Mouse (Mus musculus): Measurements from ENCODE around the gene Zfp27. TPM values are rescaled to one million over a fixed set of nuclear protein-coding genes. Genes with fewer than 3 reads are reported as not detected.
"Not testable (repeated sequence)": the region's sequence is repeated elsewhere in the genome, so short reads cannot be mapped to it uniquely, and the experiment has no call there.

Gene Zfp27
- polyA plus RNA-seq, 1 experiment: 3.7 TPM

- TF ChIP-seq CTCF (IDR thresholded peaks at IDR 0.05; ENCODE audit: low read depth, low read length) (no peak), POLR2A (IDR thresholded peaks at IDR 0.05; ENCODE audit: insufficient read depth, low read length) (peak; percentile 13), EP300 (IDR thresholded peaks at IDR 0.05; ENCODE audit: insufficient read depth, low read depth, low read length) (no peak)
- peak overlapping the region; percentile 53 for H3K27ac ChIP-seq (ENCODE audit: insufficient read depth, low read length)
- H3K36me3 ChIP-seq (ENCODE audit: control insufficient read depth, insufficient read depth, low read length, poor library complexity, severe bottlenecking): peaks cover 8% of the 10 kb centered on the region
- peak overlapping the region; percentile 13; the same call in 1 of the 2 replicates for H3K9ac ChIP-seq (ENCODE audit: low read depth, poor library complexity, severe bottlenecking)
- no peaks in the 10 kb centered on the region for H3K27me3 ChIP-seq (ENCODE audit: control insufficient read depth, insufficient read depth, low read length, poor library complexity, severe bottlenecking)
- H3K9me3 ChIP-seq (replicated peaks; ENCODE audit: control insufficient read depth, insufficient read depth, low read length, poor library complexity, severe bottlenecking): peaks cover 35% of the 10 kb centered on the region
- H3K4me1 ChIP-seq (ENCODE audit: control insufficient read depth, insufficient read depth, low read length): no peaks in the 10 kb centered on the region
- peak overlapping the region; percentile 49 for H3K4me3 ChIP-seq (ENCODE audit: low read depth, low read length)
These were observed 26.3 kb downstream of the Zfp27 start for GRCm38 (mm10) chr7:29880056-29880455.

DNA sequence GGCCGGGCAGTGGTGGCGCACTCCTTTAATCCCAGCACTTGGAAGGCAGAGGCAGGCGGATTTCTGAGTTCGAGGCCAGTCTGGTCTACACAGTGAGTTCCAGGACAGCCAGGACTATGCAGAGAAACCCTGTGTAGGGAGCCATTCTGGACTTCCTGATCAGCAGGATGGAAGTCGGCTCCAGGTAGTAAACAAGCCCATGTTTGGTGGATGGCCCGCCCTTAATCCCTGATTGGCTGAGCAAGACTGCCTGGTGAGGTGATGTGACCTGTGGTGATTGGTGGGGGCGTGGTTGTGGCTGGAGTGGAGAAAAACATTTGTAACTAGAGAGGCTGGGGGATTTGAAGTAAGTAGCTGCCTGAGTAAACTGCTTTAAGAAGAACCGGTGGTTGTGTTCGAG is 28.8 kb downstream of the Zfp27 start:
- Histone ChIP-seq H3K27ac (ENCODE audit: insufficient read depth, low read length) (peak overlapping the region; percentile 76), H3K36me3 (ENCODE audit: control insufficient read depth, insufficient read depth, low read length, poor library complexity, severe bottlenecking) (peaks cover 16% of the 10 kb centered on the region), H3K9me3 (replicated peaks; ENCODE audit: control insufficient read depth, insufficient read depth, low read length, poor library complexity, severe bottlenecking) (peaks cover 22% of the 10 kb centered on the region)
- H3K4me3 ChIP-seq (ENCODE audit: low read depth, low read length); H3K4me1 ChIP-seq (ENCODE audit: control insufficient read depth, insufficient read depth, low read length); H3K9ac ChIP-seq (ENCODE audit: low read depth, poor library complexity, severe bottlenecking); H3K27me3 ChIP-seq (ENCODE audit: control insufficient read depth, insufficient read depth, low read length, poor library complexity, severe bottlenecking): not testable (repeated sequence)

- Histone ChIP-seq H3K9ac (ENCODE audit: low read depth, poor library complexity, severe bottlenecking) (no peak overlapping the region), H3K27me3 (ENCODE audit: control insufficient read depth, insufficient read depth, low read length, poor library complexity, severe bottlenecking) (no peaks in the 10 kb centered on the region), H3K27ac (ENCODE audit: insufficient read depth, low read length) (no peak overlapping the region), H3K9me3 (replicated peaks; ENCODE audit: control insufficient read depth, insufficient read depth, low read length, poor library complexity, severe bottlenecking) (peaks cover 23% of the 10 kb centered on the region), H3K36me3 (ENCODE audit: control insufficient read depth, insufficient read depth, low read length, poor library complexity, severe bottlenecking) (peaks cover 16% of the 10 kb centered on the region), H3K4me1 (ENCODE audit: control insufficient read depth, insufficient read depth, low read length) (no peaks in the 10 kb centered on the region), H3K4me3 (ENCODE audit: low read depth, low read length) (no peak overlapping the region)
- TF ChIP-seq POLR2A (IDR thresholded peaks at IDR 0.05; ENCODE audit: insufficient read depth, low read length): no peak
- TF ChIP-seq EP300 (IDR thresholded peaks at IDR 0.05; ENCODE audit: insufficient read depth, low read depth, low read length): no peak
- TF ChIP-seq CTCF (IDR thresholded peaks at IDR 0.05; ENCODE audit: low read depth, low read length): no peak
These were observed 32.1 kb downstream of the Zfp27 start for GRCm38 (mm10) chr7:29874256-29874655.

GRCm38 (mm10) chr7:29861660-29862059 is 44.7 kb downstream of the Zfp27 start:
- Histone ChIP-seq H3K4me3 (ENCODE audit: low read depth, low read length) (no peak overlapping the region), H3K4me1 (ENCODE audit: control insufficient read depth, insufficient read depth, low read length) (no peaks in the 10 kb centered on the region), H3K9me3 (replicated peaks; ENCODE audit: control insufficient read depth, insufficient read depth, low read length, poor library complexity, severe bottlenecking) (no peaks in the 10 kb centered on the region), H3K27me3 (ENCODE audit: control insufficient read depth, insufficient read depth, low read length, poor library complexity, severe bottlenecking) (no peaks in the 10 kb centered on the region), H3K9ac (ENCODE audit: low read depth, poor library complexity, severe bottlenecking) (no peak overlapping the region), H3K27ac (ENCODE audit: insufficient read depth, low read length) (no peak overlapping the region), H3K36me3 (ENCODE audit: control insufficient read depth, insufficient read depth, low read length, poor library complexity, severe bottlenecking) (no peaks in the 10 kb centered on the region)
- TF ChIP-seq CTCF (IDR thresholded peaks at IDR 0.05; ENCODE audit: low read depth, low read length): peak; percentile 75
- no peak for TF ChIP-seq POLR2A (IDR thresholded peaks at IDR 0.05; ENCODE audit: insufficient read depth, low read length)

DNA sequence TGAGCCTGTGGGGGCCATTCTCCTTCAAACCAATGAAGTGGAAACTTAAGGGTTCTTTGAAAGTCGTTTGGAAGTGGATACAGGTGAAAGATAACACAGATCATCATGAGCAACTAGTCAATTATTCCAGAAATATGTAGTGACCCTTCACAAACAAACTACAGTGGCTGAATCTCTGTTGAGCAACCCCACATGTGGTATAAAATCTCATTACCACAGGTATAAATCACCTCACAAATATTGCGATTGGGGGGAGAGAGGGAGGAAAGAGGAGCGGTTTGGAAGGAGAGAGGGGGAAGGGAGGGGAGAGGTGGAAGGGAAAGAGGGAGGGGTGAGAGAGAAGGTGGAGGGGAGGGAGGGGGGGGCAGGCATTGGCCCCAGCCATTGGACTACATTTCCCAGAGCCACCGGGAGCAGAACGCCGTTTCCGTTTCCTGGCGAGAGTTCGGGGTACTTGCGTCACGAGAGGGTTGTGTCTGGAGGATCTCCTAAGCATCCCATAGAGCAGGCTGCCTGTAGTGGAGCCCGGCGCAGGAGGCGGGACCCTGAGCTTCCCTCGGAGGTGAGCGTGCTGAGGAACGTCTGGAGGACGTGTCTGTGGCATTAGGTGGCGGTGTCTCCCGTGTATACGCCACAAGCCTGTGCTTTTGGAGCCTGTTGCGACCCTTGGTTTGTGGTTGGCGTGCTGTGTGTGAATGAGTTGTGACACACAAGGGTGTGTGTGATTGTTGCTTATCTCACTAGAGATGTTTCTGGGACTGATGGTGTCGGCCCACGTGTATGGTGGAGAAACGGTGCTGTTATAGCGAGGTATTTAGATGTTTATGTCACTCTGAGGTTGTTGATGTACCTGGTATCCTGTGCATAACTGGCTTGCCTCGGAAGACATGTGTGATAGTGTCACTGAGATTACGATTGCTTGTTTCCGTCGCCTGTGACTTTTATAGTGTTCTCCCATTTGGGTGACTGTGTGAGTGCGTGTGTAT is 46.5 kb downstream of the Zfp27 start, which contains the start of gene Zfp420:
Gene Zfp420 (plus strand): TSS at position 448 of the 986 bp plus-strand sequence.
- no peak within 1 kb of the TSS for H3K27ac ChIP-seq (ENCODE audit: insufficient read depth, low read length)
- H3K9me3 ChIP-seq (replicated peaks; ENCODE audit: control insufficient read depth, insufficient read depth, low read length, poor library complexity, severe bottlenecking): no peaks in the 10 kb centered on the region
- no peaks in the 10 kb centered on the region for H3K4me1 ChIP-seq (ENCODE audit: control insufficient read depth, insufficient read depth, low read length)
- TF ChIP-seq POLR2A (IDR thresholded peaks at IDR 0.05; ENCODE audit: insufficient read depth, low read length) (peak; percentile 58), EP300 (IDR thresholded peaks at IDR 0.05; ENCODE audit: insufficient read depth, low read depth, low read length) (no peak)
- no peaks in the 10 kb centered on the region for H3K36me3 ChIP-seq (ENCODE audit: control insufficient read depth, insufficient read depth, low read length, poor library complexity, severe bottlenecking)
- peak within 1 kb of the TSS; percentile 9 for H3K9ac ChIP-seq (ENCODE audit: low read depth, poor library complexity, severe bottlenecking)
- peak within 1 kb of the TSS; percentile 77 for H3K4me3 ChIP-seq (ENCODE audit: low read depth, low read length)
- H3K27me3 ChIP-seq (ENCODE audit: control insufficient read depth, insufficient read depth, low read length, poor library complexity, severe bottlenecking): no peaks in the 10 kb centered on the region

DNA sequence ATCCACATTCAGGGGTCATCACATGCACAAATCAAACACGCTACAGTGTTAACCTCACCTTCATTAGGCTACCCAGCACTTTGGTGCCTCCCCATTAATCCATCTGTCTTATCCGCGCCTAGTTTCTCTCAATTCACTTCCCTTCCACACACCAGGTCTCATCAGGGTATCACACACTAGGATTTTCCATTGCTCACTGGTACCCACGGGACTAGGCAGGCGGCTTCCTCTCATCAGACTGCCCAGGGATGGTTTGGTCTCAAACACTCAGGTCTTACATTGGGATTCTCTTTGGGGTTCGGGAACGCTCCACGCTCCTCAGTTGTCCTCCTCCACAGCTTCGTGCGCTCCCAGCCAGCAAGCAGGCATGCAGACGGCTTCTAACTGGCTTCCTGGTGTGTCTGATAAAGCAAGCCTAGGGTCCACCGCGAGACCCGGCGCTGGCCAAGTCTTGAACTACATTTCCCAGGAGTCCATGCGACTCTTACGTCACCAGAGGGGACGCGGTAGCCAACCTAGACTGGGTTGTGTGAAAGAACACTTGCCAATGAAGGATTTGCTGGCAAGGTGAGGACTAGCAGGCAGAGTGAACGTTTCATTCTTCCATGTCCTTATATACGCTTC is 53.0 kb downstream of the Zfp27 start, which contains the start of gene Zfp940:
Gene Zfp940 (minus strand): TSS at position 451 of the 624 bp plus-strand sequence.
- peaks cover 9% of the 10 kb centered on the region for H3K36me3 ChIP-seq (ENCODE audit: control insufficient read depth, insufficient read depth, low read length, poor library complexity, severe bottlenecking)
- TF ChIP-seq CTCF (IDR thresholded peaks at IDR 0.05; ENCODE audit: low read depth, low read length) (no peak), POLR2A (IDR thresholded peaks at IDR 0.05; ENCODE audit: insufficient read depth, low read length) (peak; percentile 10), EP300 (IDR thresholded peaks at IDR 0.05; ENCODE audit: insufficient read depth, low read depth, low read length) (no peak)
- no peaks in the 10 kb centered on the region for H3K4me1 ChIP-seq (ENCODE audit: control insufficient read depth, insufficient read depth, low read length)
- H3K9me3 ChIP-seq (replicated peaks; ENCODE audit: control insufficient read depth, insufficient read depth, low read length, poor library complexity, severe bottlenecking): 0 out of 2 replicates have a peak, but pooled peaks cover 3% of the 10 kb centered on the region
- H3K27ac ChIP-seq (ENCODE audit: insufficient read depth, low read length): no peak within 1 kb of the TSS
- no peaks in the 10 kb centered on the region for H3K27me3 ChIP-seq (ENCODE audit: control insufficient read depth, insufficient read depth, low read length, poor library complexity, severe bottlenecking)
- peak within 1 kb of the TSS; percentile 83 for H3K4me3 ChIP-seq (ENCODE audit: low read depth, low read length)
- peak within 1 kb of the TSS; percentile 40 for H3K9ac ChIP-seq (ENCODE audit: low read depth, poor library complexity, severe bottlenecking)

Data from ES-Bruce4 (cell line).